Mouse (Mus musculus) heart, embryonic 16.5 days (tissue): ENCODE measurements around the gene Apbb2. TPM values are rescaled to one million over a fixed set of nuclear protein-coding genes. Genes with fewer than 3 reads are reported as not detected.
"Not testable (repeated sequence)": the region's sequence is repeated elsewhere in the genome, so short reads cannot be mapped to it uniquely, and the experiment has no call there.

Source experiments
- ATAC-seq: fragments of 200-750 bp; cut with Nextera tagmentation; replicated peaks from 2 replicates; pipeline ENCODE4 v1.8.0; 2017; ENCODE audit warnings: moderate number of reproducible peaks; ENCODE audit not compliant: insufficient read depth, low FRiP score; ENCODE audit errors: extremely low read depth
- H3K27ac ChIP-seq: fragments of 300-500 bp; sonication (generic); 2 replicates; pipeline ENCODE4 v1.5.1; 2014; ENCODE audit warnings: mild to moderate bottlenecking, low read length, control low read depth, moderate library complexity
- H3K27me3 ChIP-seq: fragments of 300-500 bp; sonication (generic); 2 replicates; pipeline ENCODE4 v1.6.1; 2014; ENCODE audit warnings: low read length, mixed read lengths; ENCODE audit not compliant: control insufficient read depth, insufficient read depth
- H3K36me3 ChIP-seq: fragments of 300-500 bp; sonication (generic); 2 replicates; pipeline ENCODE4 v1.6.1; 2014; ENCODE audit not compliant: control insufficient read depth, insufficient read depth
- H3K4me1 ChIP-seq: fragments of 300-500 bp; sonication (generic); 2 replicates; pipeline ENCODE4 v1.6.1; 2014; ENCODE audit warnings: low read length, mixed read lengths; ENCODE audit not compliant: control insufficient read depth, insufficient read depth
- H3K4me2 ChIP-seq: fragments of 300-500 bp; sonication (generic); 2 replicates; pipeline ENCODE4 v1.6.1; 2014; ENCODE audit warnings: low read depth, mild to moderate bottlenecking, control low read depth, low read length
- H3K4me3 ChIP-seq: fragments of 300-500 bp; sonication (generic); 2 replicates; pipeline ENCODE4 v1.5.1; 2014; ENCODE audit warnings: mild to moderate bottlenecking, control low read depth, low read length
- H3K9ac ChIP-seq: fragments of 300-500 bp; sonication (generic); 2 replicates; pipeline ENCODE4 v1.6.1; 2014; ENCODE audit warnings: low read length, control low read depth
- H3K9me3 ChIP-seq: fragments of 300-500 bp; sonication (generic); replicated peaks from 2 replicates; pipeline ENCODE4 v1.6.1; 2016; ENCODE audit warnings: low read length; ENCODE audit not compliant: control insufficient read depth
- WGBS: fragments of 180-500 bp; shearing (Covaris S2); extraction: QIAGEN DNeasy Blood & Tissue Kit; methylation state at CpG from one replicate; pipeline ENCODE4 v1.1.7; 2014; 5-methylcytosine and 5-hydroxymethylcytosine counted together
- polyA plus RNA-seq: library from polyadenylated mRNA; unstranded; fragments of >200 nt; fragmentation: Nextera tagmentation; extraction: Ambion mirVana; gene quantifications from 2 replicates; pipeline ENCODE4 v1.2.1, GENCODE M21; 2015

Apbb2 gene
- polyA plus RNA-seq, 1 experiment from 2014 or later = 34.0 TPM

- no peak for ATAC-seq
- WGBS = 42% methylated on average over 4 of the region's 4 CpGs
- H3K4me3 ChIP-seq = no peak overlapping the region
These were observed 355.2 kb downstream of the Apbb2 start for GRCm38 (mm10) chr5:66263398-66263797.

GRCm38 (mm10) chr5:66262475-66262874 lies 356.1 kb downstream of the Apbb2 start:
- Histone ChIP-seq H3K27me3 (peaks cover 5% of the 10 kb centered on the region; the same call in 1 of the 2 replicates), H3K9me3 (no peaks in the 10 kb centered on the region), H3K9ac (no peak overlapping the region), H3K4me1 (peaks cover 3% of the 10 kb centered on the region; the same call in 1 of the 2 replicates), H3K36me3 (no peaks in the 10 kb centered on the region), H3K4me3 (no peak overlapping the region), H3K4me2 (no peak overlapping the region), H3K27ac (no peak overlapping the region)
- 81% methylated on average over 2 of the region's 2 CpGs for WGBS
- ATAC-seq = no peak

More at GRCm38 (mm10) chr5:66263398-66263797, 355.2 kb downstream of the Apbb2 start:
- Histone ChIP-seq H3K4me2 (no peak overlapping the region), H3K9me3 (no peaks in the 10 kb centered on the region), H3K9ac (no peak overlapping the region), H3K36me3 (no peaks in the 10 kb centered on the region), H3K27ac (no peak overlapping the region), H3K4me1 (peaks cover 3% of the 10 kb centered on the region; the same call in 1 of the 2 replicates), H3K27me3 (peaks cover 5% of the 10 kb centered on the region; the same call in 1 of the 2 replicates)

GRCm38 (mm10) chr5:66259756-66260448 lies 358.7 kb downstream of the Apbb2 start, which contains the start of gene Nsun7:
Nsun7 (plus strand) TSS chr5:66259897.
- Histone ChIP-seq H3K9me3 (no peaks in the 10 kb centered on the region), H3K27me3 (peaks cover 5% of the 10 kb centered on the region; the same call in 1 of the 2 replicates), H3K4me2 (peak within 1 kb of the TSS; percentile 92), H3K36me3 (no peaks in the 10 kb centered on the region), H3K9ac (peak within 1 kb of the TSS; percentile 74), H3K4me1 (peaks cover 3% of the 10 kb centered on the region; the same call in 1 of the 2 replicates), H3K4me3 (peak within 1 kb of the TSS; percentile 71), H3K27ac (no peak within 1 kb of the TSS)
- ATAC-seq = peak; percentile 49
- WGBS = 3% methylated on average over 44 of the region's 44 CpGs

- H3K9ac ChIP-seq = peak overlapping the region; percentile 74
- H3K27ac ChIP-seq, H3K27me3 ChIP-seq, H3K9me3 ChIP-seq, H3K4me1 ChIP-seq, ATAC-seq, H3K36me3 ChIP-seq: not testable (repeated sequence)
- 9% methylated on average over 5 of the region's 5 CpGs for WGBS
- peak overlapping the region; percentile 71 for H3K4me3 ChIP-seq
- H3K4me2 ChIP-seq = peak overlapping the region; percentile 92
These were observed 359.2 kb downstream of the Apbb2 start for GRCm38 (mm10) chr5:66259431-66259755.

GRCm38 (mm10) chr5:66259000-66259399 lies 359.6 kb downstream of the Apbb2 start:
- WGBS = 71% methylated on average over 2 of the region's 2 CpGs
- no peak overlapping the region for H3K27ac ChIP-seq
- no peak for ATAC-seq
- no peak overlapping the region for H3K4me3 ChIP-seq
- H3K9ac ChIP-seq = no peak overlapping the region
- H3K9me3 ChIP-seq = no peaks in the 10 kb centered on the region
- H3K4me1 ChIP-seq = peaks cover 3% of the 10 kb centered on the region; the same call in 1 of the 2 replicates
- H3K27me3 ChIP-seq = peaks cover 5% of the 10 kb centered on the region; the same call in 1 of the 2 replicates
- no peaks in the 10 kb centered on the region for H3K36me3 ChIP-seq
- H3K4me2 ChIP-seq = no peak overlapping the region

- Histone ChIP-seq H3K36me3 (no peaks in the 10 kb centered on the region), H3K27me3 (no peaks in the 10 kb centered on the region), H3K4me2 (no peak overlapping the region), H3K9me3 (no peaks in the 10 kb centered on the region), H3K27ac (no peak overlapping the region), H3K4me1 (peaks cover 2% of the 10 kb centered on the region; the same call in 1 of the 2 replicates), H3K4me3 (no peak overlapping the region), H3K9ac (no peak overlapping the region)
- no peak for ATAC-seq
- 82% methylated on average over 10 of the region's 10 CpGs for WGBS
These were observed 363.5 kb downstream of the Apbb2 start for GRCm38 (mm10) chr5:66255044-66255443.

- 57% methylated on average over 5 of the region's 5 CpGs for WGBS
- Histone ChIP-seq H3K9me3 (no peaks in the 10 kb centered on the region), H3K27ac (no peak overlapping the region)
These were observed 365.4 kb downstream of the Apbb2 start for GRCm38 (mm10) chr5:66253219-66253618.

More at GRCm38 (mm10) chr5:66253219-66253618, 365.4 kb downstream of the Apbb2 start:
- Histone ChIP-seq H3K36me3 (no peaks in the 10 kb centered on the region), H3K9ac (no peak overlapping the region), H3K4me3 (no peak overlapping the region), H3K4me2 (no peak overlapping the region), H3K27me3 (no peaks in the 10 kb centered on the region), H3K4me1 (no peaks in the 10 kb centered on the region; the same call in 1 of the 2 replicates)
- ATAC-seq = no peak

Other genes with a start within 250 kb of the Apbb2 start
- 76.8 and 84.3 TPM in 2 replicates for gene Uchl1, start 57.3 kb upstream of the Apbb2 start, polyA plus RNA-seq
- 22.2 and 31.3 TPM in 2 replicates for gene Limch1, start 127.0 kb upstream of the Apbb2 start, polyA plus RNA-seq